Mouse (Mus musculus) thymus, adult 18-20 months (tissue): ENCODE data around the gene Gm10340.
"Not testable (repeated sequence)": the region's sequence is repeated elsewhere in the genome, so short reads cannot be mapped to it uniquely, and the experiment has no call there.

Experiments used
- DNase-seq, 2 experiments: peaks; one replicate each; pipeline ENCODE4 v3.0.0; 2022; ENCODE audit warnings: mixed read lengths in 2 of 2

Gm10340 gene

GRCm38 (mm10) chr14:3133697-3134096 lies at the start of gene Gm10340:
Gm10340 (plus strand) TSS chr14:3133997.
- DNase-seq = not testable (repeated sequence)

- DNase-seq = peak; percentile 4 to 6
Observed at GRCm38 (mm10) chr14:3116051-3116450, 17.7 kb upstream of the Gm10340 start.

GRCm38 (mm10) chr14:3187955-3188354 lies 54.2 kb downstream of the Gm10340 start, which contains the start of gene Gm5795:
Gm5795 (plus strand) TSS chr14:3188255.
- DNase-seq = not testable (repeated sequence)
